Mouse (Mus musculus) hindbrain, embryonic 14.5 days (tissue): Measurements from ENCODE around the gene Gngt2. TPM values are rescaled to one million over a fixed set of nuclear protein-coding genes. Genes with fewer than 3 reads are reported as not detected.

ENCODE experiments used
- ATAC-seq: fragments of 200-750 bp; cut with Nextera tagmentation; 2 replicates; pipeline ENCODE4 v1.8.0; 2017; ENCODE audit warnings: moderate number of reproducible peaks, mild to moderate bottlenecking, moderate TSS enrichment, moderate library complexity; ENCODE audit not compliant: low FRiP score
- DNase-seq: peaks from one replicate; pipeline ENCODE4 v3.0.0-alpha.2; 2015; ENCODE audit warnings: low spot score
- H3K27ac ChIP-seq: fragments of 300-500 bp; sonication (generic); 2 replicates; pipeline ENCODE4 v1.5.1; 2014; ENCODE audit warnings: mild to moderate bottlenecking, moderate library complexity
- H3K27me3 ChIP-seq: fragments of 300-500 bp; sonication (generic); 2 replicates; pipeline ENCODE4 v1.6.1; 2014; ENCODE audit warnings: mild to moderate bottlenecking, low read length, mixed read lengths; ENCODE audit not compliant: control insufficient read depth, insufficient read depth
- H3K36me3 ChIP-seq: fragments of 300-500 bp; sonication (generic); replicated peaks from 2 replicates; pipeline ENCODE4 v1.6.1; 2014; ENCODE audit not compliant: control insufficient read depth, insufficient read depth
- H3K4me1 ChIP-seq: fragments of 300-500 bp; sonication (generic); replicated peaks from 2 replicates; pipeline ENCODE4 v1.6.1; 2014; ENCODE audit warnings: antibody characterized with exemption, low read length, mixed read lengths; ENCODE audit not compliant: control insufficient read depth, insufficient read depth
- H3K4me2 ChIP-seq: fragments of 300-500 bp; sonication (generic); replicated peaks from 2 replicates; pipeline ENCODE4 v1.6.1; 2014; ENCODE audit warnings: mild to moderate bottlenecking, moderate library complexity
- H3K4me3 ChIP-seq: fragments of 300-500 bp; sonication (generic); replicated peaks from 2 replicates; pipeline ENCODE4 v1.5.1; 2014; ENCODE audit warnings: mild to moderate bottlenecking, low read length
- H3K9ac ChIP-seq: fragments of 300-500 bp; sonication (generic); 2 replicates; pipeline ENCODE4 v1.6.1; 2014
- H3K9me3 ChIP-seq: fragments of 300-500 bp; sonication (generic); 2 replicates; pipeline ENCODE4 v1.6.1; 2016; ENCODE audit warnings: low read length; ENCODE audit not compliant: control insufficient read depth
- WGBS: fragments of 180-500 bp; shearing (Covaris S2); extraction: QIAGEN DNeasy Blood & Tissue Kit; methylation state at CpG from one replicate; pipeline ENCODE4 v1.1.7; 2014; 5-methylcytosine and 5-hydroxymethylcytosine counted together
- polyA plus RNA-seq: library from polyadenylated mRNA; unstranded; fragments of >200 nt; fragmentation: Nextera tagmentation; extraction: Ambion mirVana; gene quantifications from 2 replicates; pipeline ENCODE4 v1.2.1, GENCODE M21; 2014

Gene Gngt2
- polyA plus RNA-seq, 1 experiment from 2014 or later = 2.4 TPM

- Histone ChIP-seq H3K27ac (no peak overlapping the region), H3K27me3 (peaks cover 70% of the 10 kb centered on the region), H3K9ac (no peak overlapping the region), H3K4me1 (peaks cover 15% of the 10 kb centered on the region; the same call in 1 of the 2 replicates), H3K4me2 (no peak overlapping the region), H3K36me3 (no peaks in the 10 kb centered on the region), H3K4me3 (no peak overlapping the region), H3K9me3 (no peaks in the 10 kb centered on the region)
- WGBS = 26% methylated on average over 15 of the region's 15 CpGs
- DNase-seq = no peak
- ATAC-seq = no peak
These were observed 2.0 kb upstream of the Gngt2 start for GRCm38 (mm10) chr11:95834742-95835710.

GRCm38 (mm10) chr11:95835832-95836231 lies 1.2 kb upstream of the Gngt2 start:
- WGBS = 50% methylated on average over 6 of the region's 6 CpGs

GRCm38 (mm10) chr11:95836433-95836832 lies 583 bp upstream of the Gngt2 start:
- H3K36me3 ChIP-seq = no peaks in the 10 kb centered on the region
- no peak for DNase-seq
- WGBS = 61% methylated on average over 6 of the region's 6 CpGs
- H3K27ac ChIP-seq = no peak overlapping the region
- ATAC-seq = no peak
- H3K4me2 ChIP-seq = no peak overlapping the region
- no peak overlapping the region for H3K9ac ChIP-seq
- no peaks in the 10 kb centered on the region for H3K9me3 ChIP-seq
- H3K4me3 ChIP-seq = no peak overlapping the region
- peaks cover 56% of the 10 kb centered on the region for H3K27me3 ChIP-seq
- 0 out of 2 replicates have a peak, but pooled peaks cover 4% of the 10 kb centered on the region for H3K4me1 ChIP-seq

More at GRCm38 (mm10) chr11:95835832-95836231, 1.2 kb upstream of the Gngt2 start:
- Histone ChIP-seq H3K27me3 (peaks cover 62% of the 10 kb centered on the region), H3K4me3 (no peak overlapping the region), H3K36me3 (no peaks in the 10 kb centered on the region), H3K4me2 (no peak overlapping the region), H3K9ac (no peak overlapping the region), H3K4me1 (peaks cover 9% of the 10 kb centered on the region; the same call in 1 of the 2 replicates), H3K27ac (no peak overlapping the region), H3K9me3 (no peaks in the 10 kb centered on the region)
- DNase-seq (no peak), ATAC-seq (no peak)

- Histone ChIP-seq H3K27me3 (peaks cover 35% of the 10 kb centered on the region), H3K27ac (no peak overlapping the region), H3K9ac (no peak overlapping the region), H3K4me1 (0 out of 2 replicates have a peak, but pooled peaks cover 4% of the 10 kb centered on the region), H3K36me3 (no peaks in the 10 kb centered on the region), H3K9me3 (no peaks in the 10 kb centered on the region), H3K4me3 (no peak overlapping the region), H3K4me2 (no peak overlapping the region)
- ATAC-seq (no peak), DNase-seq (no peak)
- 80% methylated on average over 4 of the region's 4 CpGs for WGBS
These were observed 1.6 kb downstream of the Gngt2 start for GRCm38 (mm10) chr11:95838598-95838997.

GRCm38 (mm10) chr11:95838999-95839868 lies 2.2 kb downstream of the Gngt2 start:
- H3K36me3 ChIP-seq = no peaks in the 10 kb centered on the region
- no peaks in the 10 kb centered on the region for H3K4me1 ChIP-seq
- no peak overlapping the region for H3K27ac ChIP-seq
- no peak overlapping the region for H3K9ac ChIP-seq
- peaks cover 28% of the 10 kb centered on the region for H3K27me3 ChIP-seq
- DNase-seq (no peak), ATAC-seq (no peak)
- H3K9me3 ChIP-seq = no peaks in the 10 kb centered on the region
- 67% methylated on average over 8 of the region's 8 CpGs for WGBS
- H3K4me3 ChIP-seq = no peak overlapping the region
- H3K4me2 ChIP-seq = no peak overlapping the region

- Histone ChIP-seq H3K27ac (no peak overlapping the region), H3K27me3 (peaks cover 14% of the 10 kb centered on the region), H3K4me3 (no peak overlapping the region), H3K4me2 (no peak overlapping the region), H3K36me3 (no peaks in the 10 kb centered on the region), H3K4me1 (no peaks in the 10 kb centered on the region), H3K9me3 (no peaks in the 10 kb centered on the region), H3K9ac (no peak overlapping the region)
- 80% methylated on average over 5 of the region's 5 CpGs for WGBS
- DNase-seq (no peak), ATAC-seq (no peak)
These were observed 3.9 kb downstream of the Gngt2 start for GRCm38 (mm10) chr11:95840694-95841497.

GRCm38 (mm10) chr11:95841498-95841830 lies 4.4 kb downstream of the Gngt2 start:
- 60% methylated on average over 10 of the region's 10 CpGs for WGBS
- Histone ChIP-seq H3K9ac (no peak overlapping the region), H3K9me3 (no peaks in the 10 kb centered on the region), H3K4me1 (no peaks in the 10 kb centered on the region), H3K4me3 (no peak overlapping the region; the same call in 1 of the 2 replicates), H3K4me2 (peak overlapping the region; percentile 15; the same call in 1 of the 2 replicates), H3K27ac (no peak overlapping the region), H3K36me3 (no peaks in the 10 kb centered on the region), H3K27me3 (peaks cover 8% of the 10 kb centered on the region)
- DNase-seq (no peak), ATAC-seq (no peak)

- Histone ChIP-seq H3K4me3 (no peak within 1 kb of the TSS; the same call in 1 of the 2 replicates), H3K4me2 (peak within 1 kb of the TSS; percentile 15)
These were observed 5.2 kb downstream of the Gngt2 start, which contains the start of gene Abi3 for GRCm38 (mm10) chr11:95842074-95842681. Gene Abi3 (minus strand): TSS chr11:95842476.

More at GRCm38 (mm10) chr11:95842074-95842681, 5.2 kb downstream of the Gngt2 start, which contains the start of gene Abi3:
- Histone ChIP-seq H3K27me3 (peaks cover 3% of the 10 kb centered on the region; the same call in 1 of the 2 replicates), H3K36me3 (no peaks in the 10 kb centered on the region), H3K27ac (no peak within 1 kb of the TSS), H3K4me1 (no peaks in the 10 kb centered on the region), H3K9me3 (no peaks in the 10 kb centered on the region), H3K9ac (no peak within 1 kb of the TSS)
- ATAC-seq (no peak), DNase-seq (no peak)
- WGBS = 15% methylated on average over 11 of the region's 11 CpGs
